ENCODE assay signal across 17 mouse cellular contexts in genomic region chr13:96327707-96328106, GRCm38 (mm10).
"Had no signal": no experiment of that assay in that cellular context is flagged by ENCODE, and none has a peak within 500 bp of the region (broad histone marks: within the 10 kb centered on the region; RNA-seq: fewer than 3 reads in every experiment).

No protein-coding gene starts in this region.

- H3K27ac ChIP-seq: midbrain, embryonic 10.5 days; midbrain, embryonic 12.5 days; neural tube, embryonic 13.5 days; neural tube, embryonic 15.5 days; stomach, embryonic 15.5 days; stomach, postnatal 0 days had no signal

- DNase-seq: lung, embryonic 14.5 days; lung, postnatal 10 days; lung, postnatal 4 days; midbrain, embryonic 14.5 days; retina, postnatal 1 day; right cerebral cortex, adult 18-20 months; thymus, adult 2 months; thymus, postnatal 25 days; thymus, postnatal 4 days had no signal

- H3K4me1 ChIP-seq: midbrain, embryonic 12.5 days; neural tube, embryonic 13.5 days; neural tube, embryonic 15.5 days; stomach, embryonic 15.5 days had no signal

- ATAC-seq: midbrain, embryonic 16.5 days had no signal

- H3K9me3 ChIP-seq: midbrain, embryonic 10.5 days; midbrain, embryonic 12.5 days; neural tube, embryonic 13.5 days; neural tube, embryonic 15.5 days; stomach, embryonic 15.5 days had no signal

- H3K4me3 ChIP-seq: midbrain, embryonic 10.5 days; midbrain, embryonic 12.5 days; myocyte; neural tube, embryonic 13.5 days; neural tube, embryonic 15.5 days; stomach, embryonic 15.5 days had no signal

- H3K27me3 ChIP-seq: midbrain, embryonic 12.5 days; neural tube, embryonic 13.5 days; neural tube, embryonic 15.5 days; stomach, embryonic 15.5 days had no signal

- H3K9ac ChIP-seq: lung, embryonic 14.5 days; midbrain, embryonic 12.5 days; neural tube, embryonic 13.5 days; neural tube, embryonic 15.5 days; stomach, embryonic 15.5 days had no signal

- H3K36me3 ChIP-seq: midbrain, embryonic 10.5 days; midbrain, embryonic 12.5 days; neural tube, embryonic 13.5 days; neural tube, embryonic 15.5 days; stomach, embryonic 15.5 days had no signal

- H3K4me2 ChIP-seq: lung, embryonic 14.5 days; midbrain, embryonic 12.5 days; neural tube, embryonic 13.5 days; neural tube, embryonic 15.5 days; stomach, embryonic 15.5 days had no signal
